Mouse (Mus musculus) G1E (cell line): ENCODE measurements at regions not wholly inside any gene's neighbourhood (a gene's known extent, or its start where the extent isn't known, plus 50 kb on each side); places are given as distances from the start of the nearest gene placed in this dataset.

Experiments used
- ATAC-seq: 2 replicates; pipeline ENCODE4 v1.8.0; 2016; ENCODE audit warnings: mild to moderate bottlenecking; ENCODE audit not compliant: insufficient number of reproducible peaks, poor library complexity, low FRiP score, severe bottlenecking; ENCODE audit errors: extremely low read depth
- DNase-seq: peaks from one replicate; pipeline ENCODE4 v3.0.0; 2012; ENCODE audit warnings: low spot score
- H3K27me3 ChIP-seq: 2 replicates; pipeline ENCODE4 v1.6.1; 2012; ENCODE audit warnings: mild to moderate bottlenecking, low read length, inconsistent platforms; ENCODE audit not compliant: insufficient read depth
- H3K36me3 ChIP-seq: replicated peaks from 2 replicates; pipeline ENCODE3; 2012; ENCODE audit warnings: mild to moderate bottlenecking, inconsistent platforms
- H3K4me1 ChIP-seq: 2 replicates; pipeline ENCODE4 v1.6.1; 2012; ENCODE audit warnings: low read depth, low read length, inconsistent platforms, mixed read lengths; ENCODE audit not compliant: insufficient read depth
- H3K4me3 ChIP-seq: 2 replicates; pipeline ENCODE4 v1.5.1; 2012; ENCODE audit warnings: low read depth, mild to moderate bottlenecking, inconsistent platforms, low read length, moderate library complexity, mixed read lengths
- H3K9me3 ChIP-seq: replicated peaks from 2 replicates; pipeline ENCODE4 v1.6.1; 2012; ENCODE audit warnings: inconsistent platforms
- CTCF ChIP-seq: IDR thresholded peaks from 2 replicates; pipeline ENCODE4 v1.5.1; 2012; ENCODE audit warnings: low read depth, low read length, inconsistent platforms, mixed read lengths
- GATA1 ChIP-seq: IDR thresholded peaks from 2 replicates; pipeline ENCODE4 v1.6.1; 2012; ENCODE audit warnings: borderline replicate concordance, low read length, inconsistent platforms, mixed read lengths
- GATA2 ChIP-seq: IDR thresholded peaks from 2 replicates; pipeline ENCODE4 v1.6.1; 2012; ENCODE audit warnings: low read depth, low read length, inconsistent platforms, borderline replicate concordance
- POLR2AphosphoS5 ChIP-seq: IDR thresholded peaks from 2 replicates; pipeline ENCODE4 v1.6.1; 2012; ENCODE audit warnings: low read depth, low read length, inconsistent platforms; ENCODE audit not compliant: insufficient replicate concordance
- TAL1 ChIP-seq: conservative IDR thresholded peaks from 2 replicates; pipeline ENCODE4 v1.6.1; 2012; ENCODE audit warnings: low read depth, low read length, inconsistent platforms, mixed read lengths

DNA sequence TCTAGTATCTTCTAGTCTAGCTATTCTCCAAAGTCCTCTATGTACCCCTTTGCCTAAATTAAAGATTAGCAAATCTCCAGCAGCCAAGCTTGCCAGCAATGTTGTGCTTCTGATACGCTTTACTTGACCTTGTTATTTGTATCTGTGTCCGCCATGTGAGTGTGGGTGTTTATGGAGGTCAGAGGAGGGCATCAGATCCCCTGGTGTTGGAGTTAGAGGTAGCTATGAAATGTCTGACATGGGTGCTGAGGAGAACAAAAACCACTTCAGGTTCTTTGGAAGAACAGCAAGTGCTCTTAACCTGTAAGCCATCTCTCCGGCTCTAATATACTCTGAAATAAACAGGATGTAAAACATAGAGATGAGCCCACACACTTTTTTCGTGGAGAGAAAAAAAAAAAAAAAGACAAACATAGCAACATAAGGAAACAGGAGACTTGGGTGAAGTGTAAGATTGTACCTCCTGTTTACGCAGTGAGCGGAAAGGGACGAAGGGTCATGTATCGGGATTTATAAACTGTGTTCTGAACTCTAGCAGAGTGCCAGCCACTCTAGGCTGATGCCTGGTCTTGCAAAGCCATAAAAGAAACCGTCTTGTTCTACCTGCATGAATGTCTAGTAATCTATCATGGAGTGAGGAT is 326.3 kb downstream of the Gadd45g start:
- Histone ChIP-seq H3K9me3 (no peaks in the 10 kb centered on the region), H3K4me1 (no peaks in the 10 kb centered on the region), H3K36me3 (no peaks in the 10 kb centered on the region), H3K4me3 (no peak overlapping the region), H3K27me3 (no peaks in the 10 kb centered on the region)
- no peak for TF ChIP-seq POLR2AphosphoS5
- TF ChIP-seq GATA2: no peak
- TF ChIP-seq TAL1: no peak
- no peak for TF ChIP-seq CTCF
- TF ChIP-seq GATA1: no peak
- ATAC-seq (no peak), DNase-seq (no peak)

DNA sequence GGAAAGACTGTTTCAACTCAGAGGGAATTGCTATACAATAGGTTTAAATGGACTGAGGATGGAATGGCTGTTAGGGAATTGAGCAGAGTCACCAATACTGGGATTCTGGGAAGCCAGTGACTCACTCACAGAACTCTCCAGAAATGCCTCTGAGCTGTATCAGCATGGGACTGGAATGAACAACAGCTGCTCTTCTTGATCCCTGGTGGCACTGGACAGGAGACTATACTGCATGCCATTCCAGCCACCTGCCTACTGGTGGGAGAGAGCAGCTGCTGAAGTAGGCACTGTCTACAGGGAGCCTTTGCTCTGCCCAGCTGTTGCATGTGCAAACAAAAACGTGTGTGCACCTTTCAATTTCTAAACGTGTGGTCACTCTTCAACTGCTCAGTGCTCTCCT is 329.2 kb downstream of the Gadd45g start:
- TF ChIP-seq POLR2AphosphoS5: no peak
- TF ChIP-seq CTCF: no peak
- no peak for TF ChIP-seq TAL1
- no peak for TF ChIP-seq GATA2
- no peak for TF ChIP-seq GATA1
- no peaks in the 10 kb centered on the region for H3K27me3 ChIP-seq
- no peak for DNase-seq
- ATAC-seq: no peak
- no peaks in the 10 kb centered on the region for H3K36me3 ChIP-seq
- H3K4me1 ChIP-seq: no peaks in the 10 kb centered on the region
- H3K9me3 ChIP-seq: no peaks in the 10 kb centered on the region
- no peak overlapping the region for H3K4me3 ChIP-seq

DNA sequence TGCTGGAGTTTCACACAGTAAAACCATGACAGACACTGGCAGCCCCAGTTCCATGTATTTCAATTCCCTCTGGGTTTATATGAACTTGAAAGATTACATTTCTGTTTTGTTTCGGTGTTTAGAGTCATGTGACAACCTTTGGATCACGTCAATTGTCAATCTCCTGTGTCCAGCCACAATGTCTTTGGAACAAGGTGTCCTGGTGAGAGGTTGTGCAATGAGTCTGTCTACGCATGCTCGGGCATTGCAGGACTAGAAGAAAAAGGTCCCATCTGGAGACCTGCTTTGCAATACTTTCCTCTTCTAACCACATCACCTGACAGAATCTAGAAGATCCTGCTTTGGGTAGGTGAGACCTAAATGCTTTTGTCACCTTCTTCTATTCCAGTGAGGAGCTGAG is 333.5 kb downstream of the Gadd45g start:
- no peak overlapping the region for H3K4me3 ChIP-seq
- no peak for DNase-seq
- no peak for TF ChIP-seq CTCF
- TF ChIP-seq POLR2AphosphoS5: no peak
- TF ChIP-seq GATA1: no peak
- TF ChIP-seq GATA2: no peak
- TF ChIP-seq TAL1: no peak
- no peaks in the 10 kb centered on the region for H3K9me3 ChIP-seq
- H3K27me3 ChIP-seq: no peaks in the 10 kb centered on the region
- no peak for ATAC-seq
- no peaks in the 10 kb centered on the region for H3K36me3 ChIP-seq
- H3K4me1 ChIP-seq: no peaks in the 10 kb centered on the region

DNA sequence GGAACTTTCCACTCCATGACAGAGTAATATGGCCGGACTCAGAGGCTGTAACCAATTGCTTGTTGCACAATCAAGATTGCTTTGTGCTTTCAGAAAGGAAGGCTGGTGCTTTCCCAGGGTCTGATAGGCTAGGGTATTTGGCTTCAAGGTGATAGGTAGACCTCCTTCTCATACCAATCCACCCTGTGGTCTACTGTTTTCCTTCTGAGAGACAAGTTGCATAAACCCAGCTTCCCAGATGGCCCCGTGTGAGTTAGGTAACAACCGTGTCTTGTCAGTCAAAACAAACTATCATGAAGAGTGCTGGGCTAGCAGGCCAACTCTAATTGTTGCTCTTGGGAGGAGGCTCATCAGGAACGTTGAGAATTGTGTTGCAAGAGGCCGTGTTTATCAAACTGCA is 337.2 kb downstream of the Gadd45g start:
- TF ChIP-seq GATA1 (no peak), TAL1 (no peak), CTCF (no peak), POLR2AphosphoS5 (no peak), GATA2 (no peak)
- H3K4me1 ChIP-seq: no peaks in the 10 kb centered on the region
- peaks cover 8% of the 10 kb centered on the region for H3K27me3 ChIP-seq
- no peak overlapping the region for H3K4me3 ChIP-seq
- H3K36me3 ChIP-seq: no peaks in the 10 kb centered on the region
- ATAC-seq (no peak), DNase-seq (no peak)
- no peaks in the 10 kb centered on the region for H3K9me3 ChIP-seq

DNA sequence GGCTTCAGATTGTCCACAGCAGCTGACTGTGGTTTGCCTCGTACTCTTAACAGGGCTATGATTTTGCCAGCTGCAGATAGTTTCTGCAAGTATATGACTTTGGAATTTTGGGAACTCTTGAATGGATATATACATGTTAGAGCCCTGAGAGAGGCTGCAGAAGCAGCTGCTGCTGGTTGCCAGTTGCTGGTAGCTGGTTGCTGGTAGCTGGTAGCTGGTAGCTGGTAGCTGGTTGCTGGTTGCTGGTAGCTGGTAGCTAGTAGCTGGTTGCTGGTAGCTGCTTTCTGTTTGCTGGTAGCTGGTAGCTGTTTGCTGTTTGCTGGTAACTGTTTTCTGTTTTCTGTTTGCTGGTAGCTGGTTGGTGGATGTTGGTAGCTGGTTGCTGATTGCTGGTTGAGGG is 339.1 kb downstream of the Gadd45g start:
- Histone ChIP-seq H3K4me1 (no peaks in the 10 kb centered on the region), H3K27me3 (peaks cover 8% of the 10 kb centered on the region), H3K36me3 (no peaks in the 10 kb centered on the region), H3K4me3 (no peak overlapping the region), H3K9me3 (no peaks in the 10 kb centered on the region)
- DNase-seq (no peak), ATAC-seq (no peak)
- TF ChIP-seq POLR2AphosphoS5 (no peak), CTCF (no peak), TAL1 (no peak)

DNA sequence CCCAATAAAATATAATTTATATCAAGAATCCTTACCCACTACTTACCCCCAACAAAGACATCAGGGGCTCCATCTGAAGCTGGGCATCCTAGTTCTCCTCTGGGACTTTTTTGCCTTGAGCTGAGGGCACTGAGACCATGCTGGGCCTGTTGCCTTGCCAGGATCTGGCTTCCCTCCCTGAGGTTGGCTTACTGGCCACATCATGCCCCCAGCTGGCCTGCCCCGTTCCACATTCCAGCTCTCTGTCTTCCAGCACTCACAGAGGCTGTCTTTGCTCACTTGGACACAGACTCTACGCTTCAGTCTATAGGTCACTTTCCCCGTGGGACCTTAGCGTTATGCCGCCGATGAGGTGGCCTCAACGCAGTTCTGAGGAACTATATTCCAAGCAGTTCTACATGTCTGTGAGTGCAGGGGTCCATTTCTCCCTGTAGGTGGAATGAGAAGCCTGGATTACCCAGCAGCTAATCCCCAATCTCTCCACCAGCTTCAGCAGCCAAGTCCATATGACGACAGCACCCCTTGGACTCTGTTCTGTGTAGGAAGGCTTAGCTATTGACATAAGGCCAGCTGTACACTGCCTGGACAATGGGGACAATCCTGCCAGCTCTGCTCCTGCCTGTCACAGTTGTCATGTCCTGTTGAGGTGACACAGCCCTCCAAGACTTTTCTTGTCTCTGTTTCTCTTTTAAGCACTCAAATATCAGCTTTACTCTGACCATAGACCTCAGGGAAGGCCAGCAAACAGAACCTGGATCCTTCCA is 341.5 kb downstream of the Gadd45g start:
- Histone ChIP-seq H3K9me3 (no peaks in the 10 kb centered on the region), H3K4me1 (no peaks in the 10 kb centered on the region), H3K4me3 (no peak overlapping the region), H3K36me3 (no peaks in the 10 kb centered on the region), H3K27me3 (peaks cover 8% of the 10 kb centered on the region)
- ATAC-seq (no peak), DNase-seq (no peak)
- TF ChIP-seq TAL1: no peak
- TF ChIP-seq POLR2AphosphoS5: no peak
- TF ChIP-seq CTCF: no peak
- no peak for TF ChIP-seq GATA1
- TF ChIP-seq GATA2: no peak
